Mouse (Mus musculus): ENCODE measurements at regions not wholly inside any gene's neighbourhood (a gene's known extent, or its start where the extent isn't known, plus 50 kb on each side); places are given as distances from the start of the nearest gene placed in this dataset.
"Not testable (repeated sequence)": the region's sequence is repeated elsewhere in the genome, so short reads cannot be mapped to it uniquely, and the experiment has no call there.

DNA sequence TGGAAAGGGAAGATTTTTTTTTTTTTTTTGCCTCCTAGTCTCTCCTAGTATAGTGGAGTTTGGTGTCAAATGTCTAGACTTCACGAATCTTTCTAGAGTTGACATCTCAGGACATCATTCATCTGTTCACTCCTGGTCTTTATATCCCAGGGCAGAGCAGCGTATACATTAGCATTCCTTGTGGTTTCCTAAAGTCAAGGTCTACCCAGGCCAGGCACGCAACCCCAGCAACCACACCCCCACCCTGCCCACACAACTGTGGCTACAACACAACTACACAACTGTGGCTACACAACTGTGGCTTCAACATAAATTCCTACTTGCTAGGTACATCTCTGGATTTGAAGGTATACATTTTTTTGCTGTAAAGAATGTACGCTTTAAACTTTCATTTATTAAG, 122.2 kb downstream of the Ppp1r3a start:
- DNase-seq: no peak

DNA sequence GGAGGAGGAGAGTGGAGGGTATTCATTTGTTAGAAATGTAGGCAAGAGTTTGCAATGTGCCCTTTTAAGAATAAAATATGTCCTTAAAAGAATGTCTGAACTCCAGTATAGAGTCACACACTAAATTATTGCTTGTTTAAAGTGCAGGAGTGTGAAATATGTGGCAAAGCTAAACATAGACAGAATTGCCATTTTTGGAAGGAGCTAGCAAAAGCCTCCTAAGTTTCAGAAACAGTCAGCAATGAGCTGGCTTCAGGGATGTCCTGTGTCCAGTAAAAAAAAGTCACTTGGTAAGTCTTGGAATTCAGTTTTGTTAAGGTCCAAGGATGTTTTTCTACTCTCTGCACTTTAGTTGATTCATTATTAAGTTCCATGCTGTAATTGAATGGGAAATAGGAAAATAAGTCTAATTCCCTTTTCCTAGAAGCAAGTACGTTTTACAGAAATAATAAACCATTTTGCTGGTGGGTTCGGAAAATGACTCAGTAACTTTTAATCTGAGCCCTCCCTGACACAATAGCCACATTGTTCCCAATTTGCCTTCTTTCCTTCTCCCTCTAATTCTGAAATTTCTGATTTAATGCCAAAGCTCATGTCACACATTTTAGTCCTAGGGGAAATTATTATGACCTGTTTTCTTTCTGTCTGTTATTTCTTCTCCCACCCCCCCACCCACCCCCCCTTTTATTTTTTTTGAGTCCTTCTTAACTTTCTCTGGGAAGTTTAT, 123.2 kb downstream of the Ppp1r3a start:
- no peak for DNase-seq

DNA sequence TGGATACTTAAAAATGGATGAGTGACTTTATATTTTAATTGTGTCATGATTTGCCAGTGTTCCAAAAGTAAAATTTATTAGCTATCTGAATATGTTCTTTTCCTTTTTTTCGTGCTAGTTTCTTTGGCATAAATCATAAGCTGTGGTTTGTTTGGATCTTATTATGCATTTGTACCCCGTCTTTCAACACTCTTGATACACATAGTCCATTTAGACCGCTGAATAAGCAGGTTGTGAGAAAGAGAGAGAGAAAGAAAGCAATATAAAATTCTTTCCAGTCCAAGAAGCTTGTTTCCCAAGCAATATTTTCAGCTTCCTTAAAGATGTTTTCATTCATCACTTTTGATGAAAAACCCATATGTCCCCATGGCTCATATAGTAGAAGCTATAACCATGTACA, 138.4 kb downstream of the Ppp1r3a start:
- DNase-seq: no peak

DNA sequence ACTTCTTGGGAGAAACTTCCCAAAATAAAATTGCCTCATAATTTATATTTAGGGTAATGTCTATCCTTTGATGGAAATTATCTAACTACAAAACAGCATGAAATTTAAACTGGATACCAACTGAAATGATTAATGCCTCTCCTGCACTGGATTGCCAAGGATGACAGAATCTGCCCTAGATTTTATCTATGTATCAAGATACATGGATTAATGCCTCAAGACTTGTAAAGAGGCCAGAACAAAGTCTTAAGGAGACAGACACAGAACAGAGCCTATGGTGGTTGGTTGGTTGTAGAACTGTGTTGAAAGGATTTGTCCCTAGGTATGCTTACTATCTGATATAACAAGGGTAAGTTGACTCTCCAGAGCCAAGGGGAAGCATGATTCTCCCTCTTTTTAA, 147.0 kb downstream of the Ppp1r3a start:
- DNase-seq: no peak

DNA sequence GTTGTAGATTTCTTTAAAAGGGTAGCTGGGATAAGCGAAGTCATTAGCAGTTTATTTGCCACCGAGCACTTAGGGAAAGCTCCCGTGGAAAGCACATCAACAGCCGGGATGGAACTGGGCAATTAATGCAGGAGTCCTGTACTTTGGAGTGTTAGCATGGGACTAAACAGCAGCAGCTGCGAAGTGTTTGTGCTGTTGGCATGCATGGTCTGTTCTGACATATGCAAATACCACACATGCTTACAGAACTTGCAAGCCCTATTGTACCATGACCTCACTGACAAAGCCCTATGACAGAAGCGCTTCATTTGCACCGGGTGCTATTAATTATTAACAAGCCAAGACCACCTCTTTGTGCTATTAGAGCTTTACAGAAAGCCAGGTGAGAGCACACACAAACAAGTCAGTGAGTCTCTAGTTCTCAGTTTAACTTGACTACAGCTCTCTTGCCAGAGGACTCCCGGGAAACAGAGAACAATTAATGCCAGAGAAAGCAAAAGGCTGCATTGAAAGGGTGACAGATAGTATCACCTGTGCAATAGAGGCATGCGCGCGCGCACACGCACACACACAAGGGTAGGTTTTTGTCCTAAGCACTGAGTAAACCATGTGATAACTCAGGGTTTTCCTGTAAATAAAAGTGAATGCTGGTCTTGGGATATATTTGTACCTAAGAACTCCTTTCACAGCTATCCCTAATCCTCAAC, 154.4 kb downstream of the Ppp1r3a start:
- no peak for DNase-seq

DNA sequence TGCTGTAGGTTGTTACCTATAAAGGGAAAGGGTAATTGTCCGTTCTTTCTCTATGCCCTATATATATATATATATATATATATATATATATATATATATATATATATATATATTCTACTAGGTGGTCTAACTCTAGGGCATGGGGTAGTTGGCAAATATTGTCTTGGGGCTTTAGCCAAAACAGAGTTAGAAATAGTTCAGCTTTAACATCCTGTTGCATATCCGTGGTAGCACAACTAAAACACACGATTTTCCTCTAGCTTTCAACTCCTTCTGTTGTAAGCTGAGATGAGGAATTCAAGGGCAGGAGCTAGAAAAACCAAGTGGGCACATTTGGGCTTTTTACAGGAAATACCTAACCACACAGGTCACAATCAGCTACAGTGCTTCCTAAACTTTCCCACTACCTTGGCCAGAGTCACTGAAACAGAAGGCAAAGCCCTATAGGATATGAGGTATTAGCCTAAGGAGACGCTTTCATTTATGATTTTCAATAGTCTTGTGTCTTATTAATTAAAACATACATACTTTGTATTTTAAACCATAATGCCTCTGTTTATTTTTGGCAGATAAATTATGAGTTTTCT, 158.1 kb downstream of the Ppp1r3a start:
- no peak for DNase-seq

DNA sequence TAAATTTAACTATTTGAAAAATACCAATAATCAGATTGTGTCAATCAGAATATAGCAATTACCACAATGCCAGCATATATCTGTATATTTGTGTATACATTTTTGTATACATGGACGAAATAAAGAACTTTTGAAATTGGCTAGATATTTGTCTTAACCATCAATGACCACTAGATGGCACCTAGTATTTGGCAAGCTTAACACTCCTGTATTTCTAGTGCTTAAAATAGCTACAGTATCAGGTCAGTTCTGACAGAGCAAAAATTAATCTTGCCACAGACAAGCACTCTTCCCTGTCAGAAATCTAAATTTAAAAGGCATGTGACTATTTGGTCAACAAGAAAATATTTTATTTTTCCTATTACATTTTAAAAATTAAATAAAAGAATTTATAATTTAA, 169.2 kb downstream of the Ppp1r3a start:
- no peak for DNase-seq

DNA sequence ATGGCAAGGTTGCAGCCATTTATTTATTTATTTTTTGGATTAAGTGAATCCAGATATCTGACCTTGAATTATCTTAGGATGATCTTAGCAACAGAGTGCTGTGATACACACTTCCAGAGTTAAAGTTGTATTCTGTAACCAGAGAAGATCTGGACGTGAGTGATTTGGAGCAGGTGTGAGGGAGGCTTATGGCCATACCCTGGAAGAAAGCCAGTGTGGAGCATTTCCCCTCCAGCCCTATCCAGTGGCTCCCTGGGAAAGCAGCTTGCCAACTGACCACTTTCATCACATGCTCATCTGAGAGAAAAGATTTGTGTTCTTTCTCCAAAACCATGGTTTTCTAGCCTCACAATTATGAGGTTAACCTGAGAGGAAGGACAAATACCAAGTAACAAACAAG, 171.2 kb downstream of the Ppp1r3a start:
- DNase-seq: no peak

DNA sequence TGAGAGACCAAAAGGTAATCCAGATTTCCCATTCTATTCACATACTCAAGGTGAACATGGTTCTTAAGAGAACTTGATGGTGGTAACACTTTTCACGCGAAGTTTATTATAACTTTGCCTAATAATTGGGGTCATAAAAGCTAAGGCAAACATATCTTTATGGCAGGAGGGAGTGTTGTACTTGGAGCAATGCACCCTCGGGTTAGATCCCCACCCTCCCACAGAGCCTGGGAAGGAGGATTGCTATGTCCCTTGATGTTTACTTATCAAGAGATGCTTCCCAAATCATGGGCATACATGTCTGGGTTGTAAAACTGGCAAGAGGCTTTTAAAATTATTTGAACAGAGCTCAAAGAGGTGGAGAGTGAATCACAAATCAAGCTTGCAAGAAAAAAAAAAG, 180.5 kb downstream of the Ppp1r3a start:
- no peak for DNase-seq

DNA sequence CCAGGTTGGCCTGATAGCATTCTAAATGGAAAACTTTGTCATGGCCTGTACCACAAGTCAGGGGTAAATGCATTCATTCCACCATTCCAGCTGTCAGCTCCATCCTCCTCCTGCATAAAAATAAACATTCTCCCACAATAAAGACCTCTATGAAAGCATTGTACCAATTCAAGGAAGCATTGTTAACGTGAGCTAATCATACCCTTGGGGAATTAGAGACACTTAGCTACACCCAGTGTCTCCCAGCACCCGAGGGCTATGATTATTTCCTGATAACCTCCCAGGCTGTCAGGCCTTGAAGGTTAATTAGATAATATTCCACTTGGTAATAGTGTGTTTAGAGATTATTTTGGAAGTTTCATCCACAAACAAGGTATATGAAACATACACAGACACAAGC, 182.1 kb downstream of the Ppp1r3a start:
- DNase-seq: no peak

DNA sequence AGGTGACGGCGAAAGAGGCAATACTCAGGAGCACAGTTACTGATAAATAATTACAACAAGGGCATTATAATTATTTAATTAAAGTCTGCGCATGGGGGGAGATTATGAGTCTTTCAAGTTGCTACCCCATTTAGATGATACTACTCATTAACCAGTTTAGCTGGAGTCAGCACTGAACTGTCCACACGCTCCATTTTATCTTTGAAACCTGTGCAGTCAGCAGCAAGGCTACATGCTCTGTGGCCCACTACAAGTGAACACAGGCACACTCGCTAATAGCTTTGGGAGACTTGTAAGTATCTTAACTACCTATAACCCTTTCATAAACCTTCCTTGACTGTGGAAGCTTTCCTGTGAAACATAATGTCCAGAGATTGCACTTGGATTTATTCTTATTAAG, 214.7 kb downstream of the Ppp1r3a start:
- no peak for DNase-seq

DNA sequence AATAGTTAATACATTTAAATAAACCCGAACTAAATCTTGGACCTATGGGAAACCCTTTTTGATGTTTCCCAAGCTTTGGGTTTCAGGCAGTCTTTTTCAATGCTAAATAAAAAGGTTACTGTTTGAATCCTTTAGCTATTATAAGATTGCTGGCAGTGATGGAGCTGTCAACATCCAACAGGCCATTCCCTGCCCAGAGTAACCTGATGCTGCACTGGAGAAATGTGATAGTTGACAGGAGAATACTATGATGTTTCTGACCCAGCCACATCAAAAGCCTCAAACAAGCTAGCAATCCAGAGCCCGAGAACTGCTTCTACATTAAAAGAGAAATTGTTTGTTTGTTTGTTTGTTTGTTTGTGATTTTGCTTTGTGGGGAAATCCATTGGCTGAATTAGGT, 226.0 kb downstream of the Ppp1r3a start:
- no peak for DNase-seq

DNA sequence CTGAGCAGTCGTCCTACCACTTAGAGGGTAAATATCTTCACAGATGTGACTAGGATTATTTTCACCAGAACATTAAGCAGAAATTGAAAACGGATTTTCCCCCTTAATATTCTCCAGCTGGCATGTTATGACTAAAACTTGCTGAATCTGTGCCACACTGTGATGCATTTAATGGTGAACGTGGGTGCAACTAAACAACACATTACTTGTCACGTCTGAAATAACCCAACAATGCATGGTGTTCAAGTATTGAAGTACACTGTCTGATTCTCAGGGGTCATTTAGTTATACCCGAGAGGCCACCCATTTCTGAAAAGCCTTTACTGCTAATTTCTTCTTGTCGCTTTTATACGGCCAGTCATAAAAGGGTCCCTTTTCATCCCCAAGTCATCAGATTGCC, 226.5 kb downstream of the Ppp1r3a start:
- DNase-seq: no peak

DNA sequence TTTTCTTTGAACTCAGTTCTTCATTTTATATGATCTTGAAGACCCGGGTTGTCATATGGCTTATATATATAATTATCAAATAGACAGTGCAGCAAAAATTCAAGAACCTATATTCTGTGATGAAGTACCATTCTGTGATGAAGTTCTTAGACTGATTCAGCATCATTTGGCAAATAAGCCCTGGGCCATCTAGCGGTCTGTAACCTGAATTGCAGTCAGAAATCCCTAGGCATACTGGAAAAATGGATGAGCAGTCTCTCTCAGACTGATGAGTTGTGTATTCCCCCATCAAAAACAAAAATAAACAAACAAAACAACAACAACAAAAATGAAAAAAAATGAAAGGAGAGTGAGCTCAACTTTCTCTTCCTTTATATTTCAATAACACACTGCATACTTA, 232.3 kb downstream of the Ppp1r3a start:
- DNase-seq: no peak

DNA sequence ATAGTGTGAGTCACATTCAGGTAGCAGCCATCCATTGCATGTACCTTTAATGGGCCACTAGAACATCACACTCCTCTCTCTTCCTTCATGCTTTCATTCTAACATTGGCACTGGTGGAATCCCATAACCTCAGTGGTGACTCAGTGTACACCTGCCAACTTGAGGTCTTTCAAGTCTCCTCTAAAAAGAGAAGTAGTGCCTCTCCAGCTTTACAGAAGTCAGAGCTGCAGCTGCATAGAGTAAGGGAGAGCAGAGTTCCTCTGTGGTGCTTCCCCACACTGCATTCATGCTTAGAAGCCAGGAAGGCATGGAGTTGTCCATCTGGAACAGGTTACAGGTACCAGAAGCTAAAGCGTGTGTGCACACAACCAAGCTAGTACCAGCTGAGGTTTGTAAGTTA, 233.8 kb downstream of the Ppp1r3a start:
- no peak for DNase-seq

DNA sequence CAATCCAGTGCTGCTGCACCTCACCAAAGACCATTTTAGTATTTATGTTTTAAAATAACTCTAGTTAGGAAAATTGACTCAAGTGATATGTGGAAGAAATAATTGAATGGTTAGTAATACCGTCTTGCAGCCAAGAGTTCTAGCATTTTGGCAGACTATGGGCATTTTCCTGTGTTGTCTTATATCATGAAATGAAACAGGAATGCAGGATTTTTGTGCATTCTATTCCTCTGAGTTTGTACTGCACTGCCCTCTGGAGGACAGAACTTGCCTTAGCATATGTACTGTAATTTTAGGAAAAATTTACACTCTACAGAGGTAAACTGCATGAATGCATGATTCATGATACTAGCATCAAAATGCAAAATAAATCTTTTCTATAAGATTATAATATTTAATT, 250.9 kb downstream of the Ppp1r3a start:
- DNase-seq: peak; percentile 62

DNA sequence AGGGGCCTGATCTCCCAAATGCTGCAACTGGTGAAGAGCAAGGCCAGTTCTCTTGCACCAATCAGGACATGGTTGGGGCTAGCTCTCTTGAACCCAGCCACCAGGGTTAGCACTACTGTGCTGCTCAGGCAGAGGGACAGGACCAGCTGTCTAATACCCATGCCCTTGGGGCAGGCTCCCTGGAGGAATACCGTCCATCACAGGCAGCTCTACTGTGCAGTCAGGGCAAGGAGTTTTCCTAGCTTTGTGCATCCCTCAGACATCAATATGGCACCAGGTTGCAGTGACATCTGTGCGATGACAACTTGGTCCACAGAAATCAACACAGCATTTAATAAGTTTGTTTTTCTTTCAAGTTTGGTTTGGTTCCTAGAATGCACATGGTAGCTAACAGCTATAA, 254.4 kb downstream of the Ppp1r3a start:
- DNase-seq: no peak

DNA sequence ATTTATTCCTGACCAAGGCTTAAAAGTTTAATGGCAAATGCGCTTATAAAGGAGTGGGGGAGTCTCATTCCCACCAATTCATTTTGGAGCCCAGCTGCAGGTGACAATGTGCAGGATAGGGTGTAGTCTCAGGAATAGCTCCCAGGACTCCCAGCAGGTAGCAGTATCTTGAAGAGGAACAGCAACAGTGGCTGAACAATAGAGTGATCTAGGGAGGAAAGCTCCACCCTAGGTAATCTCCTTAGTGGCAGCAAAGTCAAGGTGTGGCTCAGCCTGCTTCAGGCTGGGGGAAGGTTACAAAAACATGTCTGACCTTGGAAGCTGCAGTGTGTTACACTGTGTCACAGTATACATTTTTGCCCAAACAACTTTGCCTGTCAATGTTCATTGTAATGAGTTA, 255.2 kb downstream of the Ppp1r3a start:
- DNase-seq: not testable (repeated sequence)

DNA sequence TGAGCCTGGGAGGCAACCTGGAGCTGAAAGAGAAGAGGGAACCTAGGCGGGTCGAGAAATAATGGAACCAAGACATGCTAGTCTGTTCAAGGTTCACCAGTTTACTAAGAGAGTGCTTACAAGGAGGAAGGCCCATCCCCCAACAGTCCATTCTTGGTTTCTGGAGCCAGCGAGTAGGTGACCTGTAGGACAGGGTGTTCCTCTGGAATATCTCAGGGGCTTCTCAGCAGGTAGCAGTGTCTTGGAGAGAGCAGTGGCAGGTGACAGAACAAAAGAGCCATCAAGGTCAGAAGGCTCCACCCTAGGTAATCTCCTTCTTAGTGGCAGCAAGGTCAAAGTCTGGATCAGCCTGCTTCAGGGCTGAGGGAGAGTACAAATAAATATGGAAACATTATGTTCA, 268.4 kb downstream of the Ppp1r3a start:
- DNase-seq: not testable (repeated sequence)

DNA sequence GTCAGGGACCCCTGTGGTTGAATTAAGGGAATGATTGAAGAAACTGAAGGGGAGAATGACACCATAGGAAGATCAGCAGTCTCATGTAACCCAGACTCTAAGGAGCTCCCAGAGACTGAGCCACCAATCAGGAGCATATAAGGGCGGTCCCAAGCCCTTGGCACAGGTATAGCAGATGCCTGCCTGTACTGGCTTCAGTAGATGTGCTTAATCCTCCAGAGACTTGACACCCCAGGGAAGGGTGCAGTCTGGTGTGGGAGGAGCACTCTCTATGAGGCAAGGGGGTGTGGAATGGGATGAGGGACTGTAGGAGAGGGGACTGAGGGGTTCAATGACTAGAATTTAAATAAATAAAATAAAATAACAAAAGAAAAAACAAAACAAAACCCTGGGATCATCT, 298.7 kb downstream of the Ppp1r3a start:
- no peak for DNase-seq

DNA sequence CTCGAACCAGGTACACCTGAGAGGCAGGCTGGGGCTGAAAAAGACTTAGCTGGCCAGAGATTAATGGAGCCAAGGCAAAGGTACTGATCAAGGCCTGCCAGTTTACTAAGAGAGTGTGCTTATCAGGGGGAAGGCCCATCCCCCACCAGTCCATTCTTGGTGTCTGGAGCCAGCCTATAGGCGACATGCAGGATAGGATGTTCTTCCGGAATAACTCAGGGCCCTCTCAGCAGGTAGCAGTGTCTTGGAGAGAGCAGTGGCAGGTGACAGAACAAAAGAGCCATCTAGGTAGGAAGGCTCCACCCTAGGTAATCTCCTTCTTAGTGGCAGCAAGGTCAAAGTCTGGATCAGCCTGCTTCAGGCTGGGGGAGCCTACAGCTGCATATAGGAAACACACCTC, 301.8 kb downstream of the Ppp1r3a start:
- not testable (repeated sequence) for DNase-seq

DNA sequence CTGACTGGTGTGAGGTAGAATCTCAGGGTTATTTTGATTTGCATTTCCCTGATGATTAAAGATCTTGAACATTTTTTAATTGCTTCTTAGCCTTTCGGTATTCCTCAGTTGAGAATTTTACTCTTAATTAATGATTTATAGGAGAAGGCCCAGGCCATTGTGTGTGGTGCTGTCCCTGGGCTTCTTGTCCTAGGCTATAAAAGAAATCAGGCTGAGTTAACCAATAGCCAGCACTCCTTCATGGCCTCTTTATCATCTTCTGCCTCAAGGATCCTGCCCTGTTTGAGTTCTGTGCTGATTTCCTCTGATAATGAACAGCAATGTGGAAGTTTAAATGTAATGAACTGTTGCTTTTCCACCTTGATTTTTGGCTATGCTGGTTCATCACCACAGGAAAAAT, 323.3 kb downstream of the Ppp1r3a start:
- no peak for DNase-seq

DNA sequence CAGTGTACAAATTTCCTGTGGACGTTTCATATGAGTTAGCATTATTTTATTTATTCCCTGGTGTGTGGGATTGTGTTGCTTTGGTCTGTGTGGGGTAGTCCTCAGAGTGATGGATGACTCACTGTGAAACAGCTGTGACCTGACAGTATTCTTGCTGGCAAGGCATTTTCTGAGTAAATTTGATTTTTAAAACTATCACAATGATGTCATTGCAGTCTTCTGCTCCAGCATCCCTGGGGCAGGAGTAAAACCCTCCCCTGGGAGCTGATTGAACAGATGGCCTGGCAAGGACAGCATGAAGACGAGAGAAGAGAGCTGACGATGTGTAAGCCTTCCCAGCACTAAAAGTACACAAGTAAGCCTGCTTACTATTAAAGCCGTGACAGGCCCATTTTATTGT, 345.3 kb downstream of the Ppp1r3a start:
- DNase-seq: no peak

DNA sequence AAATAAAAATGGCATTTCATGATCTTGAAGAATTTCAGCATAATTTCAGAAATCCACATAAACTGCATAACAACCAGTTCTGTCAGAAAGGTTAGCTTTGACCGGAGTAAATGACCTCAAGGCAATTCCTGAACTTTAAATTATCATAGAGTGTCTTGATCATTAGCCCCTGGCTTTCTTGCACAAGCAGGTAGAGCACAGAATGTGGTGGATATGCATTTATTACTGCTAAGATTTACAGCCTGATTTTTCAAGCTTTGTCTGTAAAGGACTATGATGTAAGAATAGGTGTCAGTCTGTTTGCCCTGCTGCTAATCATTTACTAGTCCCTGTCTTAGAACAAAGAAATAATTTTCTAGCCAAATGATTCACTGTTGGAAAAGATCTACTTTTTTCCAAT, 347.3 kb downstream of the Ppp1r3a start:
- DNase-seq: no peak

DNA sequence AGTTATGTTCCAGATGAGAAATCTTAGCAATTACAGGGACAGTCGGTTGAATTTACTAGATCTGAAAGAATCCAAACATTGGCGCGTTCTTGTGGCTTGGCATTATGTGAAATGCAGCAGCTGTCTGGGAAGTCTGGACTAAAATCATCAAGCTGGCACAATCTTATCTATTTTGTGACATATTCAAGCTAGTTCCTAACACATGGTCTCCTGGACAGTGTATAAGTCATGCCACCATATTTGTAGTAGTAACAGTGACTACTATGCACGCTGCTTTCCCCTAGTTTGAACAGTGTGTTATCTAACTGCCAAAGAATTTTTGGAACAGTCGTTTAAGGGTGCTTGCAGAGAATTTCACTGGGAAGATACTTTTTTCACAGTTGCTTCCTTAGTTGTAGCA, 396.8 kb downstream of the Ppp1r3a start:
- DNase-seq: peak; percentile 7

Data from right cerebral cortex, postnatal 4 days (tissue).